Mouse (Mus musculus) heart, postnatal 0 days (tissue): ENCODE results near the gene Cmtr1. TPM values are rescaled to one million over a fixed set of nuclear protein-coding genes. Genes with fewer than 3 reads are reported as not detected.

ENCODE experiments used
- ATAC-seq: fragments of 200-750 bp; cut with Nextera tagmentation; 2 replicates; pipeline ENCODE4 v1.8.0; 2017; ENCODE audit warnings: low read depth, moderate number of reproducible peaks, moderate library complexity; ENCODE audit not compliant: insufficient read depth
- DNase-seq: peaks from one replicate; pipeline ENCODE4 v3.0.0-alpha.2; 2016; ENCODE audit warnings: low spot score
- H3K27ac ChIP-seq: fragments of 300-500 bp; sonication (generic); 2 replicates; pipeline ENCODE4 v1.5.1; 2014; ENCODE audit warnings: low read depth, mild to moderate bottlenecking
- H3K27me3 ChIP-seq: fragments of 300-500 bp; sonication (generic); 2 replicates; pipeline ENCODE4 v1.6.1; 2014; ENCODE audit warnings: low read length, mixed read lengths; ENCODE audit not compliant: control insufficient read depth, insufficient read depth
- H3K36me3 ChIP-seq: fragments of 300-500 bp; sonication (generic); replicated peaks from 2 replicates; pipeline ENCODE4 v1.6.1; 2014; ENCODE audit warnings: low read length, mixed read lengths; ENCODE audit not compliant: control insufficient read depth, insufficient read depth
- H3K4me1 ChIP-seq: fragments of 300-500 bp; sonication (generic); 2 replicates; pipeline ENCODE4 v1.6.1; 2014; ENCODE audit warnings: antibody characterized with exemption; ENCODE audit not compliant: control insufficient read depth, insufficient read depth
- H3K4me2 ChIP-seq: fragments of 300-500 bp; sonication (generic); 2 replicates; pipeline ENCODE4 v1.6.1; 2014; ENCODE audit warnings: low read depth, mild to moderate bottlenecking, low read length, moderate library complexity
- H3K4me3 ChIP-seq: fragments of 300-500 bp; sonication (generic); 2 replicates; pipeline ENCODE4 v1.5.1; 2014; ENCODE audit warnings: low read depth, low read length
- H3K9ac ChIP-seq: fragments of 300-500 bp; sonication (generic); replicated peaks from 2 replicates; pipeline ENCODE4 v1.6.1; 2014; ENCODE audit warnings: low read depth, low read length, mixed read lengths
- H3K9me3 ChIP-seq: fragments of 300-500 bp; sonication (generic); replicated peaks from 2 replicates; pipeline ENCODE4 v1.6.1; 2016; ENCODE audit warnings: low read length; ENCODE audit not compliant: control insufficient read depth
- CTCF ChIP-seq: IDR thresholded peaks from 2 replicates; pipeline ENCODE4 v1.5.1; 2016; ENCODE audit warnings: antibody characterized with exemption, control low read depth, low read depth
- EP300 ChIP-seq: IDR thresholded peaks from 2 replicates; pipeline ENCODE4 v1.6.1; 2016; ENCODE audit warnings: antibody characterized with exemption, low read depth
- WGBS: fragments of 180-500 bp; shearing (Covaris S2); extraction: QIAGEN DNeasy Blood & Tissue Kit; methylation state at CpG from one replicate; pipeline ENCODE4 v1.1.7; 2014; 5-methylcytosine and 5-hydroxymethylcytosine counted together
- polyA plus RNA-seq: library from polyadenylated mRNA; unstranded; fragments of >200 nt; fragmentation: Nextera tagmentation; extraction: Ambion mirVana; gene quantifications from 2 replicates; pipeline ENCODE4 v1.2.1, GENCODE M21; 2015
- total RNA-seq: library from RNA; depleted of rRNA; stranded (reverse); fragments of >200 nt; gene quantifications from 2 replicates; pipeline ENCODE4 v1.2.3, GENCODE M21; 2014; ENCODE audit warnings: low replicate concordance

The Cmtr1 gene
- total and polyA plus RNA-seq, 2 experiments from 2014 or later: 72.9 to 81.4 TPM

- 86% methylated on average over 8 of the region's 8 CpGs for WGBS
- no peak for DNase-seq
- Histone ChIP-seq H3K4me3 (no peak overlapping the region), H3K27ac (no peak overlapping the region), H3K4me2 (no peak overlapping the region), H3K9me3 (no peaks in the 10 kb centered on the region), H3K4me1 (peaks cover 7% of the 10 kb centered on the region; the same call in 1 of the 2 replicates), H3K36me3 (peaks cover 79% of the 10 kb centered on the region), H3K27me3 (no peaks in the 10 kb centered on the region), H3K9ac (no peak overlapping the region)
- no peak for ATAC-seq
- no peak for TF ChIP-seq CTCF
- TF ChIP-seq EP300: no peak
These were observed 24.9 kb upstream of the Cmtr1 start for GRCm38 (mm10) chr17:29635492-29635891.

- H3K36me3 ChIP-seq: peaks cover 78% of the 10 kb centered on the region
- no peak overlapping the region for H3K9ac ChIP-seq
- peak; percentile 50 for DNase-seq
- no peak overlapping the region for H3K27ac ChIP-seq
- ATAC-seq: no peak
- peak; percentile 64 for TF ChIP-seq CTCF
- TF ChIP-seq EP300: no peak
- H3K4me3 ChIP-seq: no peak overlapping the region
- H3K4me2 ChIP-seq: no peak overlapping the region
- H3K4me1 ChIP-seq: peaks cover 7% of the 10 kb centered on the region; the same call in 1 of the 2 replicates
- WGBS: 69% methylated on average over 5 of the region's 5 CpGs
- no peaks in the 10 kb centered on the region for H3K9me3 ChIP-seq
- H3K27me3 ChIP-seq: no peaks in the 10 kb centered on the region
These were observed 24.3 kb upstream of the Cmtr1 start for GRCm38 (mm10) chr17:29636118-29636517.

GRCm38 (mm10) chr17:29637377-29637776 is 23.0 kb upstream of the Cmtr1 start:
- ATAC-seq (no peak), DNase-seq (no peak)
- Histone ChIP-seq H3K36me3 (peaks cover 76% of the 10 kb centered on the region), H3K4me1 (peaks cover 7% of the 10 kb centered on the region; the same call in 1 of the 2 replicates), H3K9ac (no peak overlapping the region), H3K4me2 (no peak overlapping the region), H3K27ac (no peak overlapping the region), H3K9me3 (no peaks in the 10 kb centered on the region), H3K27me3 (no peaks in the 10 kb centered on the region), H3K4me3 (no peak overlapping the region)
- TF ChIP-seq CTCF (no peak), EP300 (no peak)
- 70% methylated on average over 4 of the region's 4 CpGs for WGBS

- Histone ChIP-seq H3K9ac (no peak overlapping the region), H3K9me3 (no peaks in the 10 kb centered on the region), H3K27ac (no peak overlapping the region), H3K4me3 (no peak overlapping the region), H3K27me3 (no peaks in the 10 kb centered on the region), H3K4me2 (no peak overlapping the region), H3K4me1 (peaks cover 7% of the 10 kb centered on the region; the same call in 1 of the 2 replicates), H3K36me3 (peaks cover 72% of the 10 kb centered on the region)
- no peak for TF ChIP-seq CTCF
- TF ChIP-seq EP300: no peak
- 57% methylated on average over 8 of the region's 8 CpGs for WGBS
- DNase-seq (peak; percentile 39), ATAC-seq (peak; percentile 45; the same call in 1 of the 2 replicates)
These were observed 22.5 kb upstream of the Cmtr1 start for GRCm38 (mm10) chr17:29637895-29638294.

GRCm38 (mm10) chr17:29640971-29641370 is 19.4 kb upstream of the Cmtr1 start:
- DNase-seq (no peak), ATAC-seq (no peak)
- Histone ChIP-seq H3K9ac (no peak overlapping the region), H3K36me3 (peaks cover 46% of the 10 kb centered on the region), H3K27me3 (no peaks in the 10 kb centered on the region), H3K4me1 (peaks cover 14% of the 10 kb centered on the region), H3K4me2 (no peak overlapping the region), H3K4me3 (no peak overlapping the region), H3K9me3 (no peaks in the 10 kb centered on the region), H3K27ac (no peak overlapping the region; the same call in 1 of the 2 replicates)
- WGBS: 75% methylated on average over 11 of the region's 11 CpGs
- no peak for TF ChIP-seq EP300
- TF ChIP-seq CTCF: no peak

DNA sequence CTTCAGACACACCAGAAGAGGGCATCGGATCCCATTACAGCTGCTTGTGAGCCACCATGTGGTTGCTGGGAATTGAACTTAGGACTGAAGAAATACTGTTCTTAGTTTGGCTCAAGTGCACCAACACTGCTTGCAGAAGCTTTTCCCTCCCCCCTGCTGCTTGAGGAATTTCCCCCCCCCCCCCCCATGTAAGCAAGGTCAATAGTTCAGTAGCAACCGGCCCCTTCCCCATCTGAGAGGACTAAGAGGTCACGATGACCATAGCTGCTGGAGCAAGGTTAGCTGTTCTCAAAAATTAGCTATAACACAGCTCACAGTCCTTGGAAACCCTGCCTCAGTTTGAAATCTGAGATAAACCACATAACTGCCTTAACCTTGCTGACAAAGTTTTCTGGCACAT is 18.2 kb upstream of the Cmtr1 start:
- Histone ChIP-seq H3K27me3 (no peaks in the 10 kb centered on the region), H3K27ac (no peak overlapping the region), H3K9me3 (no peaks in the 10 kb centered on the region), H3K9ac (no peak overlapping the region), H3K36me3 (peaks cover 35% of the 10 kb centered on the region), H3K4me3 (no peak overlapping the region), H3K4me2 (no peak overlapping the region), H3K4me1 (peaks cover 9% of the 10 kb centered on the region)
- TF ChIP-seq EP300 (no peak), CTCF (no peak)
- ATAC-seq (no peak), DNase-seq (no peak)
- WGBS: 81% methylated on average over 3 of the region's 3 CpGs
